Mouse (Mus musculus): ENCODE data around the gene Nek8. TPM values are rescaled to one million over a fixed set of nuclear protein-coding genes. Genes with fewer than 3 reads are reported as not detected.

Gene Nek8
- polyA plus RNA-seq, 1 experiment from 2014 or later, result 19.9 TPM

- TF ChIP-seq CTCF (IDR thresholded peaks at IDR 0.05; ENCODE audit: low read depth), result no peak
- 76% methylated on average over 13 of the region's 13 CpGs for WGBS
- no peaks in the 10 kb centered on the region for H3K4me1 ChIP-seq (replicated peaks; ENCODE audit: insufficient read depth, low read length)
- peaks cover 26% of the 10 kb centered on the region for H3K36me3 ChIP-seq (ENCODE audit: insufficient read depth, low read length)
- H3K9ac ChIP-seq (ENCODE audit: low read depth, low read length), result no peak overlapping the region
- DNase-seq (ENCODE audit: low spot score) (no peak), ATAC-seq (replicated peaks; ENCODE audit: low FRiP score, low read depth) (peak; percentile 38; the same call in 1 of the 2 replicates)
- H3K4me3 ChIP-seq (replicated peaks; ENCODE audit: low read depth, low read length), result no peak overlapping the region
- H3K9me3 ChIP-seq (replicated peaks; ENCODE audit: low read length), result no peaks in the 10 kb centered on the region
- no peaks in the 10 kb centered on the region for H3K27me3 ChIP-seq (ENCODE audit: insufficient read depth, low read length)
- H3K27ac ChIP-seq, result no peak overlapping the region
- H3K4me2 ChIP-seq (ENCODE audit: low read length), result no peak overlapping the region
Measured at GRCm38 (mm10) chr11:78153778-78154177, 22.7 kb downstream of the Nek8 start.

- Histone ChIP-seq H3K4me2 (ENCODE audit: low read length) (no peak overlapping the region), H3K9ac (ENCODE audit: low read depth, low read length) (no peak overlapping the region), H3K36me3 (ENCODE audit: insufficient read depth, low read length) (peaks cover 21% of the 10 kb centered on the region), H3K27me3 (ENCODE audit: insufficient read depth, low read length) (no peaks in the 10 kb centered on the region), H3K9me3 (replicated peaks; ENCODE audit: low read length) (no peaks in the 10 kb centered on the region), H3K27ac (no peak overlapping the region), H3K4me1 (replicated peaks; ENCODE audit: insufficient read depth, low read length) (no peaks in the 10 kb centered on the region), H3K4me3 (replicated peaks; ENCODE audit: low read depth, low read length) (no peak overlapping the region)
- WGBS, result 56% methylated on average over 9 of the region's 9 CpGs
- ATAC-seq (replicated peaks; ENCODE audit: low FRiP score, low read depth) (no peak), DNase-seq (ENCODE audit: low spot score) (no peak)
- no peak for TF ChIP-seq CTCF (IDR thresholded peaks at IDR 0.05; ENCODE audit: low read depth)
Measured at GRCm38 (mm10) chr11:78152299-78153231, 23.9 kb downstream of the Nek8 start.

- Histone ChIP-seq H3K9ac (ENCODE audit: low read depth, low read length) (no peak overlapping the region), H3K4me3 (replicated peaks; ENCODE audit: low read depth, low read length) (no peak overlapping the region), H3K36me3 (ENCODE audit: insufficient read depth, low read length) (peaks cover 21% of the 10 kb centered on the region), H3K27me3 (ENCODE audit: insufficient read depth, low read length) (no peaks in the 10 kb centered on the region), H3K4me1 (replicated peaks; ENCODE audit: insufficient read depth, low read length) (no peaks in the 10 kb centered on the region), H3K9me3 (replicated peaks; ENCODE audit: low read length) (no peaks in the 10 kb centered on the region), H3K4me2 (ENCODE audit: low read length) (no peak overlapping the region), H3K27ac (no peak overlapping the region)
- peak; percentile 70 for TF ChIP-seq CTCF (IDR thresholded peaks at IDR 0.05; ENCODE audit: low read depth)
- WGBS, result 54% methylated on average over 1 of the region's 1 CpGs
- DNase-seq (ENCODE audit: low spot score) (peak; percentile 47), ATAC-seq (replicated peaks; ENCODE audit: low FRiP score, low read depth) (no peak)
Measured at GRCm38 (mm10) chr11:78151161-78151560, 25.3 kb downstream of the Nek8 start.

- DNase-seq (ENCODE audit: low spot score) (no peak), ATAC-seq (replicated peaks; ENCODE audit: low FRiP score, low read depth) (peak; percentile 29; the same call in 1 of the 2 replicates)
- peak overlapping the region; percentile 56 for H3K27ac ChIP-seq
- H3K9me3 ChIP-seq (replicated peaks; ENCODE audit: low read length), result no peaks in the 10 kb centered on the region
- H3K9ac ChIP-seq (ENCODE audit: low read depth, low read length), result no peak overlapping the region
- no peak overlapping the region for H3K4me3 ChIP-seq (replicated peaks; ENCODE audit: low read depth, low read length)
- TF ChIP-seq CTCF (IDR thresholded peaks at IDR 0.05; ENCODE audit: low read depth), result no peak
- H3K4me1 ChIP-seq (replicated peaks; ENCODE audit: insufficient read depth, low read length), result no peaks in the 10 kb centered on the region
- peaks cover 17% of the 10 kb centered on the region for H3K36me3 ChIP-seq (ENCODE audit: insufficient read depth, low read length)
- no peak overlapping the region for H3K4me2 ChIP-seq (ENCODE audit: low read length)
- 89% methylated on average over 6 of the region's 6 CpGs for WGBS
- H3K27me3 ChIP-seq (ENCODE audit: insufficient read depth, low read length), result no peaks in the 10 kb centered on the region
Measured at GRCm38 (mm10) chr11:78146707-78147543, 29.6 kb downstream of the Nek8 start.

GRCm38 (mm10) chr11:78146168-78146567 is 30.3 kb downstream of the Nek8 start:
- TF ChIP-seq CTCF (IDR thresholded peaks at IDR 0.05; ENCODE audit: low read depth), result peak; percentile 49; the same call in 1 of the 2 replicates
- Histone ChIP-seq H3K9me3 (replicated peaks; ENCODE audit: low read length) (no peaks in the 10 kb centered on the region), H3K27me3 (ENCODE audit: insufficient read depth, low read length) (no peaks in the 10 kb centered on the region), H3K27ac (peak overlapping the region; percentile 56), H3K36me3 (ENCODE audit: insufficient read depth, low read length) (peaks cover 17% of the 10 kb centered on the region), H3K4me1 (replicated peaks; ENCODE audit: insufficient read depth, low read length) (no peaks in the 10 kb centered on the region), H3K4me2 (ENCODE audit: low read length) (no peak overlapping the region), H3K4me3 (replicated peaks; ENCODE audit: low read depth, low read length) (no peak overlapping the region), H3K9ac (ENCODE audit: low read depth, low read length) (no peak overlapping the region)
- 0 out of 2 replicates have a peak, but pooled peaks have one; percentile 5 for ATAC-seq (replicated peaks; ENCODE audit: low FRiP score, low read depth)
- DNase-seq (ENCODE audit: low spot score), result no peak
- 85% methylated on average over 5 of the region's 5 CpGs for WGBS

GRCm38 (mm10) chr11:78143520-78143919 is 33.0 kb downstream of the Nek8 start:
- TF ChIP-seq CTCF (IDR thresholded peaks at IDR 0.05; ENCODE audit: low read depth), result no peak
- Histone ChIP-seq H3K36me3 (ENCODE audit: insufficient read depth, low read length) (peaks cover 12% of the 10 kb centered on the region; the same call in 1 of the 2 replicates), H3K9ac (ENCODE audit: low read depth, low read length) (no peak overlapping the region), H3K4me2 (ENCODE audit: low read length) (no peak overlapping the region), H3K4me3 (replicated peaks; ENCODE audit: low read depth, low read length) (no peak overlapping the region), H3K27me3 (ENCODE audit: insufficient read depth, low read length) (no peaks in the 10 kb centered on the region), H3K4me1 (replicated peaks; ENCODE audit: insufficient read depth, low read length) (no peaks in the 10 kb centered on the region), H3K9me3 (replicated peaks; ENCODE audit: low read length) (no peaks in the 10 kb centered on the region), H3K27ac (peak overlapping the region; percentile 15; the same call in 1 of the 2 replicates)
- DNase-seq (ENCODE audit: low spot score) (no peak), ATAC-seq (replicated peaks; ENCODE audit: low FRiP score, low read depth) (no peak)
- 87% methylated on average over 2 of the region's 2 CpGs for WGBS

All from kidney, postnatal 0 days (tissue).